Mouse (Mus musculus): ENCODE measurements around the gene Pmfbp1.

GRCm38 (mm10) chr8:109493727-109494126 is at the start of gene Pmfbp1:
- TF ChIP-seq EP300 (IDR thresholded peaks at IDR 0.05; ENCODE audit: insufficient read depth, low read depth, low read length) (no peak), CTCF (IDR thresholded peaks at IDR 0.05; ENCODE audit: low read depth, low read length) (no peak), POLR2A (IDR thresholded peaks at IDR 0.05; ENCODE audit: insufficient read depth, low read length) (no peak)
